Mouse (Mus musculus): Measurements from ENCODE around the gene Ophn1.

GRCm38 (mm10) chrX:98869735-98870134 lies 21.1 kb downstream of the Ophn1 start:
- no peak for TF ChIP-seq CTCF (conservative IDR thresholded peaks at IDR 0.05; ENCODE audit: insufficient read depth, insufficient read length, low read depth, low read length)
- no peak for TF ChIP-seq POLR2A (IDR thresholded peaks at IDR 0.05; ENCODE audit: low read depth, low read length)
